Mouse (Mus musculus) heart, adult 10 weeks (tissue): ENCODE data around the gene Fam69a. TPM values are rescaled to one million over a fixed set of nuclear protein-coding genes. Genes with fewer than 3 reads are reported as not detected.

Experiments used
- polyA plus RNA-seq: library from polyadenylated mRNA; stranded (reverse); fragments of 350-450 nt; fragmentation: Illumina TruSeq; extraction: RNeasy Lipid Tissue Mini Kit (QIAGEN cat#74804); gene quantifications from one replicate; pipeline ENCODE4 v1.2.3, GENCODE M21; 2014; ENCODE audit warnings: low read depth, low replicate concordance

Gene Fam69a
- 8.3 TPM for polyA plus RNA-seq

DNA sequence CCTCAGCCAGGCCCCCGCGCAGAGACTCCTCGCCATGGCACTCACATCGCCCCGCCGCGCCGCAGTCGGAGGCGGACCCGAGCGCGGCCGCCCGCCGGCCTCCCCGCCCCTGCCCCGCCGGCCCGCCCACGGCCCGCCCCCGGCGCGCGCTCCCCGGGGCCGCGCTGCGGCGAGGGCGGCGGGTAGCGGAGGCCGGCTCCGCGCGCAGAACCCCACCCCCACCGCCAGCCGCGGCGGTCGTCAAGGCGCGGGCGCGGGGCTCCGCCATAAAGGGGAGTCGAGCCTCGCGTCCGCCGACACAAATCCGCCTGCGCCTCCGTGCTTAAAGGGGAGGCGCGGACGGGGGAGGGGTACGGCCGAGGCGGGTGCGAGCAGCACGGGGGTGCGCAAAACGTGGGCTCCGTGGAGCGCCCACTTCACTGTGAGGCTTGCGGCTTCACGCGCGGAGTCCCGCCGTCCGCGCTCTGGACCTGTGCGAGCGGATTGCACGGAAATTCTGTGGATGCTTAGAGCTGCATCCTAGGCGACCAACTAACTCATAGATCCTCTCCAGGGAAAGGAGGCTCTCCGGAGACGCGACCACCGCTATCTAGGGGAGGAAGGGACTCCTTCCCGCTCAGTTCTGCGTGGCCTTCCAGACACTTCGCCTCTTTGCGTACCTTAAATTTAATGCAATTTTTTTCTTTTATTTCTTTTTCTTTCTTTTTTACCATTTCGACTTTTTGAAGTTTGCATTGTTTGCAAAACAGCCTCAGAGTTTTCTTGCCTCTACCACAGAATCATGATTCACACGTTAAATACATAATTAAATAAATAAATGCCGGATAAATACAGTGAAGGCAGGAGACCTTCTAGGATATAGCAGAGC lies at the start of gene Fam69a:
TSS of gene Fam69a (minus strand) at position 119 of the 868 bp plus-strand sequence.

DNA sequence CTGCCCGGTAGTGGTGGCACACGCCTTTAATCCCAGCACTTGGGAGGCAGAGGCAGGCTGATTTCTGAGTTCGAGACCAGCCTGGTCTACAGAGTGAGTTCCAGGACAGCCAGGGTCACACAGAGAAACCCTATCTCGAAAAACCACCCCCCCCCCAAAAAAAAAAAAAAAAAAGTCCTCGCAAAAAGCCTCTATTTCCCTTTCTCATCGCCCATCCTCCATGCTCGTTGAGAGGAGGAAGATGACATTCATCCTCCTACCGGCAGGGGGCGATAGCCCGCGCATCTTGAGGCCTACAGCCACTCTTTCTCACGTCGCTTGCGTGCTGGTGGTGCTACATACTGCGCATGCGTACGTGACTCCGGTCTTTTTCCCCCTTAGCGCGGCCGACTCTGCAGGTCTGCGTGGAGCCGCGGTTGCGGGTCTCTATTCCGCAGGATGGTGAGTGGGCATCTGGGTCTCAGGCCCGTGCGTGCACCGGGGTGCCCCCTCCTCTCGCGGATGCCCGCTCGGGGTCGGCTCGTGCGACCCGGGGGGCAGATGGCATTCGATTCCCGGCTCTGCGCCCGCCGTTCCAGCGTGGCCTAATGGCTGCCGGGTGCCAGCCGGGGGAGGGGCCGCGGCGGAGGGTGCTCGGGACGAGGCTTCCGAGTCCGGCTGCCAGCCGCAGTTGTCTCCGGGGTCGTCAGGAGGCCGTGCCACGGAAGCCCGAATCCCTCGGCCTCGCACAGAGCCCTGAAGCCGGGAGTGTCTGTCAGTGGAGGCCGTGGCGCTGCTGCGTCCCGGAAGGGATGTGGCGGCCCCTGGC lies 86.5 kb downstream of the Fam69a start, which contains the start of gene Rpl5:
TSS of gene Rpl5 (plus strand) at position 297 of the 808 bp plus-strand sequence.

DNA sequence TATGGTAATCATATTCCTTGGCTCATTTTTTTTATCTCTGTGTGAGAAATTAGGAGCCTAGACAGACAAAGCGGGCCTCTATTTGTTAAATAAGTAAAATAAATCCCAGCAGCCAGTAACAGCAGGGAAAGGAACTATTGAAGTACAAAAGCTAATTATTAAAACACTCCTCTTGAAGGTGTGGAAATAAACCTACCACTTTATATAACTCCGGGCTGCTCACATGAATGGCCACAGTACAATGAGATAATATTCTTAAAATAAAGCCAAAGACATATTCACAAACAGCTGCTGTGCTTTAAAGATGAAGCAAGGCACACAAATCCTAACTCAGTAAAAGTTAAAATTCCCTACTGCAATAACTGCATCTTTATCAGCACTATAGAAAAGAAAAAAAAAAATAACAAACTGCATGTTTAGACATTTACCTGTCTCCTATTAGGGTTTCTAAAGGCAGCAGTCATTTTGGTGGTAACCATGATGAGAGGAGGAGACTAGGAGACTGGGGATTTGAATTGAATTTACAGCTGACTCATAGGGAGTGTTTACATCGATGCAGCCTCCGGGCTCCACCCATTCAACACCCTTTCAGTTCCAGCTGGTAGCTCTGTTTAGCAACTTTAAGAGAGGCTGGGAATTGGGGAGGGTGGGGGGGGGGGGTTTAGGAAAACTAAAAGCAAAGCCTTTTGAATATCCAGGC lies 112.2 kb downstream of the Fam69a start, which contains the start of gene Evi5:
TSS of gene Evi5 (minus strand) at position 547 of the 700 bp plus-strand sequence.

Other genes starting within 250 kb of the Fam69a start
- not detected for gene Ube2d2b, start 157.0 kb downstream of the Fam69a start, polyA plus RNA-seq
- gene Evi5, start 112.0 kb downstream of the Fam69a start, polyA plus RNA-seq, result 11.1 TPM
- 257 TPM for gene Rpl5, start 86.6 kb downstream of the Fam69a start, polyA plus RNA-seq
- 11.0 TPM for gene Mtf2, start 78.6 kb upstream of the Fam69a start, polyA plus RNA-seq
- 25.4 TPM for gene Tmed5, start 145.5 kb upstream of the Fam69a start, polyA plus RNA-seq
- not detected for gene Ccdc18, start 145.8 kb upstream of the Fam69a start, polyA plus RNA-seq